Mouse (Mus musculus) hindlimb bud, embryonic 11.5 days (tissue): ENCODE results near the gene Pex11b.
"Not testable (repeated sequence)": the region's sequence is repeated elsewhere in the genome, so short reads cannot be mapped to it uniquely, and the experiment has no call there.

Experiments
- DNase-seq: peaks from one replicate; pipeline ENCODE4 v3.0.0-alpha.2; 2012; ENCODE audit warnings: low read depth, low spot score; ENCODE audit errors: extremely low spot score

The Pex11b gene

GRCm38 (mm10) chr3:96617941-96618340 is 17.2 kb upstream of the Pex11b start:
- no peak for DNase-seq

GRCm38 (mm10) chr3:96623201-96623600 is 12.0 kb upstream of the Pex11b start:
- DNase-seq, result no peak

- peak; percentile 99 for DNase-seq
Observed at GRCm38 (mm10) chr3:96629729-96630600, 5.2 kb upstream of the Pex11b start, which contains the start of gene Rbm8a. Gene Rbm8a (plus strand): TSS chr3:96629933.

GRCm38 (mm10) chr3:96632058-96632457 is 3.1 kb upstream of the Pex11b start:
- no peak for DNase-seq

GRCm38 (mm10) chr3:96634015-96634414 is 1.2 kb upstream of the Pex11b start:
- no peak for DNase-seq

GRCm38 (mm10) chr3:96635906-96636305 is 730 bp downstream of the Pex11b start:
- DNase-seq, result no peak

- DNase-seq, result no peak
Observed at GRCm38 (mm10) chr3:96636448-96636847, 1.3 kb downstream of the Pex11b start.

- peak; percentile 42 for DNase-seq
Observed at GRCm38 (mm10) chr3:96639219-96639618, 4.0 kb downstream of the Pex11b start.

- DNase-seq, result no peak
Observed at GRCm38 (mm10) chr3:96645018-96645649, 10.0 kb downstream of the Pex11b start, which contains the start of gene Itga10. Gene Itga10 (plus strand): TSS chr3:96645584.

- no peak for DNase-seq
Observed at GRCm38 (mm10) chr3:96647365-96647764, 12.2 kb downstream of the Pex11b start.

GRCm38 (mm10) chr3:96660901-96661300 is 25.7 kb downstream of the Pex11b start:
- DNase-seq, result no peak

GRCm38 (mm10) chr3:96662731-96663316 is 27.6 kb downstream of the Pex11b start:
- no peak for DNase-seq

GRCm38 (mm10) chr3:96663432-96664239 is 28.5 kb downstream of the Pex11b start:
- DNase-seq, result peak; percentile 72

- not testable (repeated sequence) for DNase-seq
Observed at GRCm38 (mm10) chr3:96665732-96666363, 30.7 kb downstream of the Pex11b start.

GRCm38 (mm10) chr3:96666916-96667315 is 31.7 kb downstream of the Pex11b start:
- no peak for DNase-seq

GRCm38 (mm10) chr3:96667316-96667715 is 32.1 kb downstream of the Pex11b start:
- DNase-seq, result no peak

- no peak for DNase-seq
Observed at GRCm38 (mm10) chr3:96668424-96669067, 33.4 kb downstream of the Pex11b start.

GRCm38 (mm10) chr3:96669727-96670468 is 34.7 kb downstream of the Pex11b start, which contains the start of gene Ankrd35:
Gene Ankrd35 (plus strand): TSS chr3:96670131.
- DNase-seq, result peak; percentile 33

GRCm38 (mm10) chr3:96671519-96671918 is 36.3 kb downstream of the Pex11b start:
- no peak for DNase-seq
